Mouse (Mus musculus) ES-Bruce4 (cell line): Measurements from ENCODE around the gene Gm17409.

Source experiments
- CTCF ChIP-seq: IDR thresholded peaks from one replicate; pipeline ENCODE4 v1.8.1; 2011; ENCODE audit warnings: low read depth, low read length
- EP300 ChIP-seq: IDR thresholded peaks from 2 replicates; pipeline ENCODE4 v1.6.1; 2011; ENCODE audit warnings: low read depth, low read length; ENCODE audit not compliant: insufficient read depth

DNA sequence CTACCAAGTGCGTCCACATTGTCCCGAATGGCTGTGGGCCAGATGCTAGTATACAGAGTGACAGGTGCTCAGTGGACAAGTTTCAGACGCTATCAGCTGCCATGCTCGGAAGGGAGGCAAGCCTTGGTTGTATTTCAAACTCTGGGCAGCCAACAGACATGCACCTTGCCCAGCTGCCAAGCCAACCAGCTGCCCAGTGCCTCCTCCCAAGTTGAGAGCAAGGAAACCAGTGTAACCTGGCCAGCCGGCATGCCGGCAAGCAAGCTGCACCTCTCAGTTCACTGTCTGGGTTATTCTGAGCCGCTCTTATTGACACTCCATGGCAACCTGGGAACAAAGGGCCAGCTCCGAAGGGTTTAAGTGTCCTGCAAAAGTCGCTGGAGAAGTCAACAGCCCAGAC lies 19.4 kb downstream of the Gm17409 start:
- no peak for TF ChIP-seq CTCF
- no peak for TF ChIP-seq EP300
